Mouse (Mus musculus): ENCODE results near the gene Phf12.

Gene Phf12

DNA sequence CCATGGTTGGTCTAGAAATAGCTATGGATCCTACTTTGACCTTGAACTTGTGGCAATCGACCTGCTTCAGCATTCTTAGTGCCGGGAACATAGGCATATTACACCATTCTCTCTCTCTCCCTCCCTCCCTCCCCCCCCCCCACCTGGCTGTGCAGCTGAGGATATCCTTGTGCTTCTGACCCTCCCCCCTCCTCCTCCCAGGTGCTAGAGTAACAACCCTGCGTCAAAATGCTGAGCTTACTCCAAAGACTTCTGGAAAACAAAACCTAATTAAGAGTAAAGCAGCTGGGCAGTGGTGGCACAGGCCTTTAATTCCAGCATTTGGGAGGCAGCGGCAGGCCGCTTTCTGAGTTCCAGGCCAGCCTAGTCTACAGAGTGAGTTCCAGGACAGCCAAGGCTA is 86.6 kb downstream of the Phf12 start:
- no peaks in the 10 kb centered on the region for H3K27me3 ChIP-seq (ENCODE audit: control insufficient read depth, insufficient read depth, low read length, poor library complexity, severe bottlenecking)
- H3K36me3 ChIP-seq (ENCODE audit: control insufficient read depth, insufficient read depth, low read length, poor library complexity, severe bottlenecking): no peaks in the 10 kb centered on the region; the same call in none of the 2 replicates
- DNase-seq (ENCODE audit: low read depth, low spot score): no peak

DNA sequence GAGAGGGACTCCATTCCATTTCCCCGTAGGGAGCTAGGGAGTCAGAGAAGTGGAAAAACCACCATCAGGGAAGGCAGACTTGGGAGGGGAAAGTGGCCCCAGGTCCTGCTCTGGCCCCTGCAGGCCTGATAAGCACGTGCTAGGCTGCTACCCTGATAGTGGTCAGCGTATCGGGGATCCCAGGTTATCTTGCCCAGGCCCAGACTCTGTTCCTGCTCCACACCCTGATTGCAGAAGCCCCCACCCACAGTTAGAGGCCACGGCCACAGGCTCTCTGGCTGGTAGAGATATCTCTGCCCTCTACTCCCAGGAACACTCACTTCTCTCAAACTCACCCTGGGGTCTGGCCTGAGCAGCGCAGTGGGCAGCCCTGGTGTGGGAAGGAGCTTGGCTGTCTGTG is 87.1 kb downstream of the Phf12 start:
- H3K27me3 ChIP-seq (ENCODE audit: control insufficient read depth, insufficient read depth, low read length, poor library complexity, severe bottlenecking): no peaks in the 10 kb centered on the region
- no peak for DNase-seq (ENCODE audit: low read depth, low spot score)
- H3K36me3 ChIP-seq (ENCODE audit: control insufficient read depth, insufficient read depth, low read length, poor library complexity, severe bottlenecking): no peaks in the 10 kb centered on the region; the same call in none of the 2 replicates

- H3K27me3 ChIP-seq (ENCODE audit: control insufficient read depth, insufficient read depth, low read length, poor library complexity, severe bottlenecking): no peaks in the 10 kb centered on the region
- no peak for DNase-seq (ENCODE audit: low read depth, low spot score)
Measured at GRCm38 (mm10) chr11:78071938-78072337, 89.4 kb downstream of the Phf12 start.

GRCm38 (mm10) chr11:78072425-78073130 is 90.0 kb downstream of the Phf12 start:
- no peak for DNase-seq (ENCODE audit: low read depth, low spot score)
- Histone ChIP-seq H3K27me3 (ENCODE audit: control insufficient read depth, insufficient read depth, low read length, poor library complexity, severe bottlenecking) (no peaks in the 10 kb centered on the region), H3K36me3 (ENCODE audit: control insufficient read depth, insufficient read depth, low read length, poor library complexity, severe bottlenecking) (peaks cover 5% of the 10 kb centered on the region)

More at GRCm38 (mm10) chr11:78071938-78072337, 89.4 kb downstream of the Phf12 start:
- H3K36me3 ChIP-seq (ENCODE audit: control insufficient read depth, insufficient read depth, low read length, poor library complexity, severe bottlenecking): peaks cover 5% of the 10 kb centered on the region

DNA sequence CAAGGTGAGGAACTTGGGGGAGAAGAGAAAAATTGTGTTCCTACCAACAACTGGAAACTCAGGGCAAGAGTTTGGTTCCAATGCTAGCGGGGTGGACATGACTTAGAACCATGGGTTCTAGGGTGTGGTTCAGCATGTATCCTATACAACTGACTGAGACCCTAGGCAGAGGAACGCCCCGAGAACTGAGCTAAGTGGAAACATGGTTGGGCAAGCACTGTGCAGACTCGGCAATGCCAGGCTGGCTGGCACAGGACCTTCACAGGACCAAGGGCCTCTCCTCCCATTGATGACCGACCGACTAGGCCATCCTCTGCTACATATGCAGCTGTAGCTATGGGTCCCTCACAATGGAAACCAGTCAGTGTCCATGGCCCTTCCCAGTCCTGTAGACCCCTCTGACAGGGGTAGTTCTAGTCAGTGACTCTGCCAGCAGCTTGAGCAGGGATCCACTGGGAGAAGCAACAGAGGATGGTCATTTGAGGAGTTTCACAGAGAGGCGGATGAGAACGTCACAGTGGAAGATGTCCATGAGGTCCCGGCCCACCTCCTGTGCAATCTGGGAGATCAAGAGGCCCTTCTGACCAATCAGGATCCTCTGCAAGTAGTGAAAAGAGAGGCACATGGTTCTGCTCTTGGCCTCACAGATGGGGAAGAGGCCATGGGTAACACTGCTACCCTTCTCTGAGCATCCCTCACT is 91.2 kb downstream of the Phf12 start:
- peaks cover 7% of the 10 kb centered on the region for H3K36me3 ChIP-seq (ENCODE audit: control insufficient read depth, insufficient read depth, low read length, poor library complexity, severe bottlenecking)
- no peak for DNase-seq (ENCODE audit: low read depth, low spot score)
- no peaks in the 10 kb centered on the region for H3K27me3 ChIP-seq (ENCODE audit: control insufficient read depth, insufficient read depth, low read length, poor library complexity, severe bottlenecking)

DNA sequence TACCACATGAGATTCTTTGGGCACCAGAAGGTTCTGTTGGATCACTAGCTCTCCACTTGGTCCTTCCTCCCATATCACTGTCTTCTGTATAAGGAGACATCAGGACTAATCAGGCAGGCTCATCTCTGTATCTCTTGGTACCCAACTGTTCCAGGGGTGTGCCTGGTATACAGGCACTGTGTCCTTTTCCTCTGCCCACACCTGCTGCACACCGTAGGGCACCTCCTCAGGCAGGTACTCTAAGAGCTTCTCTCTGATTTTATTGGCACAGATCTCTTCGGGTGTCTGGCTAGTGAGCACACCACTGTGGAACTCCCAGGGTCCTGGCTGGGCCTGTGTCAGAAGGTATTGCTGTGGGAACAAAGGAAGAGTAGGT is 91.7 kb downstream of the Phf12 start:
- DNase-seq (ENCODE audit: low read depth, low spot score): no peak
- peaks cover 7% of the 10 kb centered on the region for H3K36me3 ChIP-seq (ENCODE audit: control insufficient read depth, insufficient read depth, low read length, poor library complexity, severe bottlenecking)
- H3K27me3 ChIP-seq (ENCODE audit: control insufficient read depth, insufficient read depth, low read length, poor library complexity, severe bottlenecking): no peaks in the 10 kb centered on the region

GRCm38 (mm10) chr11:78074666-78075065 is 92.1 kb downstream of the Phf12 start:
- Histone ChIP-seq H3K27me3 (ENCODE audit: control insufficient read depth, insufficient read depth, low read length, poor library complexity, severe bottlenecking) (no peaks in the 10 kb centered on the region), H3K36me3 (ENCODE audit: control insufficient read depth, insufficient read depth, low read length, poor library complexity, severe bottlenecking) (peaks cover 7% of the 10 kb centered on the region)
- no peak for DNase-seq (ENCODE audit: low read depth, low spot score)
